ENCODE assay signal across 11 mouse cellular contexts in the genomic region with DNA sequence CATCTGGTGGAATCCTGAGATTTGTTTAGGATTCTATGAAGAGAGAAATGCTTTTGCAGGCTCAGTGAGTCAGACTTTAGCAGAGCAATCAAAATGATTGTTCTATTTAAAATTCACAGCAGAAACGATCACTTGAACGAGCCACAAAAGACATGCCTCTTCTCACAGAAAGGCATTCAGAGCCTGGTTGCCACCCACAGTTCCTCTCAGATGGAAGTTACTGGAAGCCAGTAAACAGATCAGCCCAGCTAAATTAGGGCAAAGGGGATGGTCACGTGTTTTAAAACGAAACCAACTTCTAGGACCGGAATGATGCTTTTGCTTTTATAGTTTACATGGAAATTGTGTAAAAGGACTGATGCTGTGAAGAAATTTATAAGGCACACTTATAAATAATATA. TPM values are rescaled to one million over a fixed set of nuclear protein-coding genes. Genes with fewer than 3 reads are reported as not detected.
DNase-seq lines count a peak whose midpoint lies in the region; ATAC-seq lines count a peak whose summit lies in the region.
"Had no signal": no experiment of that assay in that cellular context is flagged by ENCODE, and none has a peak within 500 bp of the region (broad histone marks: within the 10 kb centered on the region; RNA-seq: fewer than 3 reads in every experiment).

No protein-coding gene starts in this region.

- no peaks in the 10 kb centered on the region for H3K4me1 ChIP-seq in kidney, embryonic 14.5 days (ENCODE audit: control insufficient read depth, insufficient read depth, low read length)
- H3K4me1 ChIP-seq in forebrain, embryonic 13.5 days: peaks cover 12% of the 10 kb centered on the region
- H3K4me1 ChIP-seq: limb, embryonic 13.5 days had no signal

- no peak overlapping the region for H3K4me2 ChIP-seq in kidney, embryonic 14.5 days (replicated peaks; ENCODE audit: low read depth, low read length)
- no peak overlapping the region for H3K4me2 ChIP-seq in forebrain, embryonic 13.5 days
- H3K4me2 ChIP-seq: forebrain, embryonic 15.5 days; limb, embryonic 13.5 days had no signal

- ATAC-seq in kidney, embryonic 14.5 days (ENCODE audit: low FRiP score, low TSS enrichment): no peak
- ATAC-seq in inflammation-experienced regulatory T-cells, adult 6 months: no peak
- ATAC-seq in forebrain, embryonic 13.5 days: no peak
- ATAC-seq: forebrain, embryonic 15.5 days had no signal

- H3K27me3 ChIP-seq in kidney, embryonic 14.5 days (ENCODE audit: control insufficient read depth, insufficient read depth, low read length): no peaks in the 10 kb centered on the region
- no peaks in the 10 kb centered on the region for H3K27me3 ChIP-seq in forebrain, embryonic 13.5 days
- H3K27me3 ChIP-seq: forebrain, embryonic 15.5 days; limb, embryonic 13.5 days had no signal

- H3K4me3 ChIP-seq in kidney, embryonic 14.5 days (ENCODE audit: low read length): no peak overlapping the region
- H3K4me3 ChIP-seq in forebrain, embryonic 13.5 days: no peak overlapping the region
- H3K4me3 ChIP-seq: forebrain, embryonic 15.5 days; limb, embryonic 13.5 days had no signal

- no peak overlapping the region for H3K27ac ChIP-seq in kidney, embryonic 14.5 days (ENCODE audit: low read depth, low read length)
- H3K27ac ChIP-seq in forebrain, embryonic 13.5 days: no peak overlapping the region
- H3K27ac ChIP-seq: forebrain, embryonic 15.5 days; limb, embryonic 13.5 days had no signal

- no peaks in the 10 kb centered on the region for H3K36me3 ChIP-seq in kidney, embryonic 14.5 days (ENCODE audit: control insufficient read depth, insufficient read depth, low read length)
- H3K36me3 ChIP-seq in forebrain, embryonic 13.5 days (ENCODE audit: poor library complexity, severe bottlenecking): no peaks in the 10 kb centered on the region
- H3K36me3 ChIP-seq: forebrain, embryonic 15.5 days; limb, embryonic 13.5 days had no signal

- WGBS in kidney, embryonic 14.5 days: 75% methylated on average over 5 of the region's 5 CpGs
- 31% methylated on average over 5 of the region's 5 CpGs for WGBS in forebrain, embryonic 13.5 days

- H3K9ac ChIP-seq in kidney, embryonic 14.5 days (ENCODE audit: low read depth, low read length): no peak overlapping the region
- no peak overlapping the region for H3K9ac ChIP-seq in forebrain, embryonic 13.5 days
- H3K9ac ChIP-seq: forebrain, embryonic 15.5 days; limb, embryonic 13.5 days had no signal

- H3K9me3 ChIP-seq in kidney, embryonic 14.5 days (ENCODE audit: control insufficient read depth, low read length): no peaks in the 10 kb centered on the region
- no peaks in the 10 kb centered on the region for H3K9me3 ChIP-seq in forebrain, embryonic 13.5 days (replicated peaks)
- H3K9me3 ChIP-seq: forebrain, embryonic 15.5 days; limb, embryonic 13.5 days had no signal

- peak; percentile 28 for DNase-seq in cerebellum, adult 9-11 months
- DNase-seq in cerebellum, postnatal 4 days (ENCODE audit: low spot score in 2 of 2): no peak
- DNase-seq in kidney, postnatal 14 days: peak; percentile 26
- peak; percentile 75 for DNase-seq in Muller cell, postnatal 12 days (ENCODE audit: inconsistent ontology term)
- DNase-seq in layer of hippocampus, adult 9-11 months: peak; percentile 76
- DNase-seq: heart, postnatal 36 days had no signal

RNA-seq across cellular contexts. Expression of gene Phyhipl, which starts 6.9 kb away (rescaled TPM):
- 9.9 and 16.1 TPM in 2 replicates for polyA plus RNA-seq in kidney, embryonic 14.5 days (2014; fragmentation: Nextera tagmentation; extraction: Ambion mirVana)
- not detected for polyA plus RNA-seq in inflammation-experienced regulatory T-cells, adult 6 months (2017; shearing (Covaris generic))
- 85.8 and 89.9 TPM in 2 replicates for polyA plus RNA-seq in forebrain, embryonic 13.5 days (2015; fragmentation: Nextera tagmentation; extraction: Ambion mirVana)

Comparison
In these comparisons a context has a peak if more than half of its experiments do, and no peak if none do; other contexts are left out.
1. DNase-seq: peak in cerebellum, adult 9-11 months (single experiment), kidney, postnatal 14 days (single experiment), Muller cell, postnatal 12 days (single experiment) and layer of hippocampus, adult 9-11 months (single experiment); none in cerebellum, postnatal 4 days (0 of 2).
2. RNA of gene Phyhipl, which starts 6.9 kb away (polyA plus RNA-seq): 85.8 to 89.9 TPM in forebrain, embryonic 13.5 days and 9.9 to 16.1 TPM in kidney, embryonic 14.5 days; not detected in inflammation-experienced regulatory T-cells, adult 6 months; every median in the first group is over 10 times any median in the second.